Mouse (Mus musculus): ENCODE data around the gene Elk4.

Gene Elk4

DNA sequence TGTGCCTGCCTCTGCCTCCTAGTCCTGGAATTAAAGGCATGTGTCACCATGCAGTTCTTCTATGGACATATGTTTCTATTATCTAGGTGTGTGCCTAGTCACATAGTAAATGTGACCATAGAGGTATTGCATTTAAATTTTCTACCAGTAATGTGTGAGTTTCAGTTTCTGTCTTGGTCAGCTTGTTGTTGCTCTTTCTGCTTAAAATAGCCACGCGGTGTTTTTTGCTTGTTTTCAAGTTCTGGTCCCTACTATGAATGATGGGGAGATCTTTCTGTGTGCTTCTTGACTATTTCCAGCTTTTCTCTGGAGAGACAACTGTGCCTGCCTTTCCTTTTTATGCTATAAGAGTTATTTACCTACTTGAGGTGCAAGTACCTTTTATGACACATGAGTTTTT lies 4.4 kb downstream of the Elk4 start:
- intact Hi-C loops (cut with DNase I): no loop called here

DNA sequence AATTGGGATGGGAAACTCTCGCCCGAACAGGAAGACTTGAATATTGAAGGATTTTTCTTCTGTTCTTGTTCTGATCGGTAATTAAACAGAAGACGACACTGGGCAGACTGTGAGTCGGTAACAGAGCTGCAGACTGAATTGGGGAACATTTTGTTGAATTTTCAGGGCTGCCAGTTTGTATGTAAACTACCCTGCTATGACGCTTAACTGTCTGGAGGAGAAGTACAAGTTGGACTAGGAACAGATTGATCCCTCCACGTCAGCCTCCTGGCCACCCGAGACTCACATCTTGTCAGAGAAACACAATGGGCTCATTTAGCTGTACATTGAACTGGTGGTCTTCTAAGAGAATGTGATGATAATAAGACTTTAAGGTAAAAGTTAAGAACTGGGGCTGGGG lies 5.5 kb downstream of the Elk4 start:
- intact Hi-C loops (cut with DNase I): no loop called here

DNA sequence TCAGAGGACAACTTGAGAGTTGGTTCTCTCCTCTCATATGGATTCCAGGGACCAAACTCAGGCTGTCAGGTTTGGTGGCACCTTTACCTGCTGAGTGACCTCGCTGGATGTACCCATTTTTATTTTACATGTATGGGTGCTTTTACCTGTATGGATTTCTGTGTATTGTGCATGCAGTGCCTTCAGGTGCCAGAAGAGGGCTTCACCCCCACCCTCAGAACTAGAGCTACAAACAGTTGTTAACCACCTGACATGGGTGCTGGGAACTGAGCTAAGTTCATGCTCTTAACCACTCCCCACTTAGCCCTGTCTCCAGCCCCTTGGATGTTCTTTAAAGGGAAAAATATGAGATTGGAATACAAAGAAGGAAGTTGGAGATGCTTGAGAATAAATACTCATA lies 7.4 kb downstream of the Elk4 start:
- intact Hi-C loops (cut with DNase I): no loop called here

DNA sequence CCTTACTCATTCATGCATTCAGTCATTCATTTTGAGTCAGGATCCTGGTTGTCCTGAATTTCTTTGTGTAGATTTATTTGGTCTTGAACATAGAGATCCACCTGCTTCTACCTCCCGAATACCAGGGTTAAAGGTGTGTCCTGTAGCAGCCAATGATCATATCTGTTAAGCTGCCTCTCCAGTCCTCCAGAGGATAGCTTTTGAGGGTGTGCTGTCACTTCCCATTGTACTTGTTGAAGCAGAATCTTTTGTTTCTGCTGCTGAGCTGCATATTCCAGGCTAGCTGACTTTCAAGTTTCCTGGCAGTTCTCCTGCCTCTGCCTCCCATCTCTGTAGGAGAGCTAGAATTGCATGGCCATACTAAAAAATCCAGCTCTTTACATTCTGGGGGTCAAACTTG lies 9.3 kb downstream of the Elk4 start:
- intact Hi-C loops (cut with DNase I): no loop called here

DNA sequence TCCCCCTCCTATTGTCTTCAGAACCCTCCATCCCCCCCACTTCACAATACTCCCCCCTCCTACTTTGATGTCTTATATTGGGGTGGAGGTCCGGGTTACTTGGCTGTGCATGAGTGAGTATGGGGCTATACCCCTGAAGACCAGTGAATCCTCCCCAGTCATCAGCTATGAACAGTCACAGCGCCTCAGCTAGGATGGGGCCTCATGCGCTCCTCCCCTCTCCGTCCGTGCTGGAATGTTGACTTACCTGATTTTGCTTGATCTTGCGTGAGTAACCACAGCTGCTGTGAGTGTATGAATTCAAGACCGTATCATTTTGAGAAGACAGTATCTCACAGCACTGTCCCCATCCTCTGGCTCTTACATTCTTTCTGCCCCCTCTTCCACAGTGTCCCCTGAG lies 12.5 kb downstream of the Elk4 start:
- intact Hi-C loops (cut with DNase I): no loop called here

DNA sequence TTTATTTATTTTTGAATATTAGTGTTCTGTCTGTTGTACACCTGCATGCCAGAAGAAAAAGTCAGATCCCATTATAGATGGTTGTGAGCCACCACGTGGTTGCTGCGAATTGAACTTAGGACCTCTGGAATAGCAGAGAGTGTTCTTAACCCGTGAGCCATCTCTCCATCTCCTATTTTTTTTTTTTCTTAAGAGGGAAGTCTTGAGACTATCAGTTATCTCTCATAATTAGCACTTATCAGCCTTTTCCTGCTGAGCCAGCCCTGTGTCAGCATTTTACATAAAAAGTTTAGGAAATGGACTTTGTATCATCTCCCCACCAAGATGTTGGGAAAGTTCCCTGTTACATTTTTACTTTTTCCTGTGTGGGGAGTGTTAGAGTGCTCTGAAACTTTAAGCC lies 14.7 kb downstream of the Elk4 start:
- intact Hi-C loops (cut with DNase I): no loop called here

DNA sequence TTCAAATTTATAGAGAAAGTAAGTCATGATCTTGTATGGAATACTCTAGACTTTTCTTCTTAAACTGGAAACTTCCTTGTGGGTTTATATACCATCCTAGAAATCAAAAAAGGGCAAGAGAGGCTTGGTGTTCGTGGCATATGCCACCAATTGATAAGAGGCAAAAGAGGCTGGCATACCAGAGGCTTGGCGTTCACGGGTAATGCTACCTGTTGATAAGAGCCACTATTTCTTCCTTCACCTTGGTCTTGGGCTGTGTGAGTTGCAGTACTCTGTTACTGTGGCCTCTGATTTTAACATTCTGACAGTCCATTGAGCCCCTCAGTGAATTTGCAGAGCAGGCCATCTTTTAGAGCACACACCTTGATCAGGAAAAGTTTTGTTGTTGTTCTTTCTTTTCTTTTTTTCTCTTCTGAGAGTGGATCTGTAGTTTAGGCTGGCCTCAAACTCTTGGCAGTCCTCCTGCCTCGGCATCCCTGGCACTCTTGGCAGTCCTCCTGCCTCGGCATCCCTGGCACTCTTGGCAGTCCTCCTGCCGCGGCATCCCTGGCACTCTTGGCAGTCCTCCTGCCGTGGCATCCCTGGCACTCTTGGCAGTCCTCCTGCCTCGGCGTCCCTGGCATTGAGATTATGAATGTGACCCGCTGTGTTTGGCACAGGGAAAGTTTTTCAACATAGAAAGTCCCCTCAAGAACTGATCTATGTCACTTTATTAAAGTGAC lies 19.7 kb downstream of the Elk4 start:
- intact Hi-C loops (cut with DNase I): no loop called here

DNA sequence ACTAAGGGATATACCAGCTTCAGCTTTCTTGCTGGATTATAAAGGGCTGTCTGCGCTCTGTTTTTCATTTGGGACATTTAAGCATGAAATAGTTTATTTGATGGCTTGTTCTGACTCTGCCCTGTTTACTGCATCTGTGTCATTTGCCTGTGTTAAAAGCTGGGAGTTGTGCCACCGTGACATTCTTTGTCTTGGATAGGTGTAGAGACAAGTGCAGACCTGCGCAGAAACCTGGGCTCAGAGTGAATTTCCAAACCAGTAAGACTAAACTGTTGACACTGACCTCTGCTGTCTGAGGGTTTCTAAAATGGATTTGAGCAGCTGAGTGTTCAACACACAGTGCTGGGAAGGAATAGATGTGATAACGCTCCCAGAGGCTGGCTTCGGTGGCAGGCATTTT lies 20.6 kb downstream of the Elk4 start:
- intact Hi-C loops (cut with DNase I): no loop called here

DNA sequence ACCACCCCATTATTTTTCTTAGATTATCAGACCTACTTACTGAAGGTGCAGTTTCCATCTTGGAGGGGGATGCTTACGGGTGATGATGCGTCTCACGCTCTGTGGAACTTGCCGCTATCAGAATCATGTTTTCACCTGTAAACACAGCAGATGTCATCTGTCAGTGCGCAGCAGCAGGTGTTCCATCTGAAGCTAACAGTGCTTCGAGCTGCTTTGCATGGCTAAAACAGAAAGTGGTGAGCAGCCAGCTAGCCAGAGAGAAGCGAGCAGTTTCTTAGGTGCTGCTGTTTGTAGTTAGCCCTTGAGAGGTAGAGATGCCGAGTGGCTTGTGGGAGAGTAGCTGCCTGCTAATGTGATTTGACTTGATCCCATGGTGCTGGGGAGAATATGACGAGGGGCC lies 21.0 kb downstream of the Elk4 start:
- intact Hi-C loops (cut with DNase I): no loop called here

DNA sequence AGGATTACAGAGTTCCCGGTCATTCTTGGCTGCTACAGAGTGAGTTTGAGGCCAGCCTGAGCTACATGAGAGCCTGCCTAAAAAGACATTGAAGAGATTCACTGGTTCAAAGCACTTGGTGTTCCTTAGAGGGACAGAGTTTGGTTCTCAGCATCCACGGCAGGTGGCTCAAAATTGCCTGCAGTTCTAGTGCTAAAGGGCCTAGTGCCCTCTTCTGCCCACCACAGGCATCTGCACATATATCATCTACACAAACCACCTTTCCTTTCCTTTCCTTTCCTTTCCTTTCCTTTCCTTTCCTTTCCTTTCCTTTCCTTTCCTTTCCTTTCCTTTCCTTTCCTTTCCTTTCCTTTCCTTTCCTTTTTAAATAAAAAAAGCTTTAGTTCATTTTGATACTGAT lies 23.2 kb downstream of the Elk4 start:
- intact Hi-C loops (cut with DNase I): no loop called here

DNA sequence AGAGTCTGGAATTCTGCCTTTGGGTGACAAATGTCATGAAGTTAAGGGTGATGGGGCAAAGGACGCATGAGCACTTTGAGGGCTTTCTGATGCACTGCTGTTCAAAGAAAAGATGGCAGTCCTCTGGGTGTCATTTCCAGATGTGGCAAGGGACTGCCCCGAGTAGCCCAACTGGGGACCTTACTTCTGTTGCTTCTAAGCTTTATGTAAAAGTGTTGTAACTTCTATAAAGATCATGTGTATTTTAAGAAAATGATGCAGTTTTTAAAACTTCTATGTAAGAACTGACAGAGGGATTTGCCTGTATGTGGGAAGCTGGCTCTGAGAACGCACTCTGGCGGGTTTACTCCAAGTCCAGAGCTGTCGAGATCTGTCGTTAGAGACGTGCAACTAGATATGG lies 24.8 kb downstream of the Elk4 start:
- intact Hi-C loops (cut with DNase I): no loop called here

DNA sequence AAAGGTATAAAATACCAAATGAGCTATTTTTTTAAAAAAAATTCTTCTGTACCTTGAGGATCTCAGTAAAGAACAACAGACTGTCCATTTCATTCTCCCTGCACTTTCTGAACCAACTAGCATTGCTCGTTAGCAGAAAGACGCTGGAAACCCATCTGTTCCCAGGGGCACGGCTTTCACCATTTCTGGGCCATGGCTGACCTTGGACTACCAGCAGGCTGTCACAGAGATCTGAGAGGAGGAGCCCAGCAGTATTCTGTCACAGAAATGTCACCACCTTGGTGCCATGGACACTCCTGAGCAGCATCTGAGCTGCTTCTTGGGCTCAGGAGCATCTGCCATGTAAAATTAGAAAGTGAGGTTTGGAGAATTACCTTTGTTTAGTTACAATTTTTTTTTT lies 30.3 kb downstream of the Elk4 start:
- intact Hi-C loops (cut with DNase I): no loop called here

DNA sequence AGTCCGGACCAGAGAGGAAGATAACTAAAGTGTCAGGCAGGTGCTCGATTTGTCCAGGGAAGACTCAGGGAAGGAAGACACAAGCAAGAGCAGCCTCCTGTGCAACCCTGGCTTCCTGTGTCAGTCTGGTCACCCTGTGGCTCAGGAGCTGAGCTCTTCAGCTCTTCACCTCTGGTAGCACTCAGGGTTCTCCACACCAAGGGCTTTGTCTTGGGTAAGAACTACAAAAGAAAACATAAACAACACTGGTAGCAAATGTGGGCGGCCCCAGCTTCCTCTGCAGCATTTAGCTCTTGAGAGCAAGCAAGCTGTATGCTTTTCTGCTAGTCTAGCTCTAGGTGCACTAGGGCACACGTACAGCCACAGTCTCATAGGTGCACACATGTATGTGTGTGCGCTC lies 31.3 kb downstream of the Elk4 start:
- intact Hi-C loops (cut with DNase I): no loop called here

DNA sequence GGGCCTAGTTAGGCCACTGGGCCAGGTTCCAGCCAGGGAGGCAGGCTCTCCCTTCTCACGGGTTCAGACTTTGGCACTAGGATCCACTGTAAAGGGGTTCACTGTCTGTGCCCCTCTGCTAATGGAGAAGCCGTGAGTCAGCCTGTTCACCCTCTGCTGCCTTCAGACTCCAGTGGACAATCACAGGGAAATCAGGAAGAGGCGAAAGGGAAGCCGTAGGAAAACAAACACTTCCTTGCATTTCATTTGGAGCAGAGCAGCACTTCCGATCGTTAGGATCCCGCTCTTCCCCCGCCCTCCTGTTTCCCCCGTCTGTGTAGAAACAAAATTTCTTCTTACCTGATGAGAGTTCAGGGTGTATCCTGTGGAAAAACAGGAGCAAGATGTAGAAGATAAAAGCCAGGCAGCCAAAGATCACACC lies 32.8 kb downstream of the Elk4 start:
- intact Hi-C loops (cut with DNase I): no loop called here

DNA sequence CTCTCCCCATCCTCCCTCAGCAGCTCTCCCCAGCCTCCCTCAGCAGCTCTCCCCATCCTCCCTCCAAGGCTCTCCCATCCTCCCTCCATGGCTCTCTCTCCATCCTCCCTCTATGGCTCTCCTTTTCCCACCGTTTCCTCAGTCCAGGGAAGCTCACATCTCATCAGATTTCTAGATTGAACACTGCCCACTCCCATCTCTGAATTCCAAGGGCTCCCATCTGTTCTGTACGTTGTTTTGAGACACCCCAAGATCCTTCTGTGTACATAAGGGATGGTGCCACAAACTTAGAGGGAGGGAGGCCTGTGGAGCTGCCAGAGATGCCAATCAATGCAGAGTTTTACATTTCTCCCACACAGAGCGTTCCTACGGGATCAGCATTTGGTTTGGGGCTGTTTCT lies 36.4 kb downstream of the Elk4 start:
- intact Hi-C loops (cut with DNase I): loop anchor here (2.0 kb wide), 1 partner anchor 49 kb away; no protein-coding TSS in a partner anchor

DNA sequence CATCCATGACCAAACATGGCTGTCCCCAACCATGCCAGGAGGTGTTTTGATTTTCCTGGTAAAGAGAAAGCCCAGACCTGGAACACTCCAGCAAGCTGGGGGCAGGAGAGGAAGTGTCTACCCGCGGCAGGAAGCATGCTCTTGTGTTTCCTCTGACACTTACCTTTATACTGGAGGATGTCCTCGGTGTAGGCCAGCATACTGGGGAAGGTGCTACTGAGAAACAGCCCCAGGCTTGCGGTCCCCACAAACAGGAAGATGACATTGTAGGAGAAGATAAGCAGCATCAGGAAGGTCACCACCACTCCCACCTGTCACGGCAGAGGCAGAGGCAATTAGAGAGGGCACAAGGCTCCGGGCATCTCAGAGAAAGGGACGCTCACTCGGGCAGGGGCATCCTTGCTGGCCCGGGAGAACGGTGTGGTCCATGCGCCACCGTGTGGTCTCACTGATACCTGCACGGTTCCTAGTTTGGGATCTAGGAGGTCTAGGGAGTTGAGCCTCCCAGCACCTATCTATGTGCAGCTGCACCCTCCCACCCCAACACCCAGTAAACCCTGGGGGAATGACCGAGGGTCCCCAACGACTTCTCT lies 38.8 kb downstream of the Elk4 start:
- intact Hi-C loops (cut with DNase I): loop anchor here (1.0 kb wide), 1 partner anchor 109 kb away; no protein-coding TSS in a partner anchor

DNA sequence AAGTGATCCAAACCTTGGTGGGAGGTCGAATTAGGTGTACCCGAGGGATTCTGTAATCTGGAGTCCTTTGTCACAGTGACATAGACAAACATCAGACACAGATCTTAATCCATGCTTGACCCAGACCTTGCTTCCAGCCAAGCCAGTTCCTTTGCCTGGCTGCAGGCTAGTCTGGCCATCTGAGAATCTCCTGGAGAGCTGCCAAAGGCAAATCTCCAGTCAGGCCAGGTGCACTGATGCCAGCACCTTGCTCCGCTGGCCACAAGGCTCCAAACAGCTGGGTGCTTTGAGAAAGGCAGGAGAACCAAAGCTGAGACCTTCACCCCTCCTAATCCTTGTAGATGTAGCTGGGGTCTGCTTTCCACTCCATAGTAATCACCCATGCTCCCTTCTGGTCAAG lies 44.3 kb downstream of the Elk4 start:
- intact Hi-C loops (cut with DNase I): no loop called here

DNA sequence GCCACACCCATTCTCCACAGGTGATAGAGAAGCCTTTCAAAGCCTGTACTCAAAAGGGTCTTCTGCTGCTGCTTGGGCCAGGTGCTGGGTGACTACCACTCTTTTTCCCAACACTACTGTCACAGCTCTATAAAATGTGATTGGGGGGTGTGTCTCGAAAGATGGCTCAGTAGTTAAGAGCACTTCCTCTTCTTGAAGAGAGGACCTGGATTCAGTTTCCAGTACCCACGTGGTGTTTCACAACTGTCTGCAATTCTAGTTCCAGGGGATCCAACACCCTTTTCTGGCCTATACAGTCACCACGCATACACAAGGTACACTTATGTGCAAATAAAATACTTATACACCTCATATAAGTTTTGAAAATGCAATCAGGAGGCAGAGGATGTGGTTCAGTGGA lies 47.0 kb downstream of the Elk4 start:
- intact Hi-C loops (cut with DNase I): no loop called here

DNA sequence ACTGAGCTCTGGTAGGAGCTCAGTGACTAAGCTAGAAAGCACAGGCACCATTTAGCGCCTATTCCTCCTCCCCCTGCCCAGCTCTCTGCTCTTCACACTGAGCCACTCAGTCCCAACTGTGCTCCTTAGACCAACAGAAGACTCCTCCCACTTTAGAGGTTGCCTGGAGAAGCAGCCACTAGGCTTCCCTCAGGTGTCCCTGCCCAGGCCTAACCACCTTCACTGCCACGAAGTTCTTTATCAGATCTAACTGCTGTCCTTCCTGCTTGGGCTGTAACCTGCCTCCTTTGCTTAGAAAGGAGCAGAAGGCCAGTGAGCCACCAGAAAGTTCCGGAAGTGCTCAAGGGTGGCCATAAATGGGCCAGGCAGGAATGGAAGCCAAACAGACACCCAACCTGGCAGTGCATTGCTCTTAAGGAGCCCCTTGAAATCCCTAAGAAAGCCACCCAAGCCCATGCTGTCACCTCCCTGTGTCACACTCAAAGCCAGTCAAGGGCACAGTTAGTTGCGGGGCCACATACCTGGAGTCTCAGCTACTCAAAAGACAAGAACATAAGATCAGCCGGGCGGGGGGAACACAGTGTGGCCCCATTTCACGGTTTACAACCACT lies 47.8 kb downstream of the Elk4 start:
- intact Hi-C loops (cut with DNase I): no loop called here

DNA sequence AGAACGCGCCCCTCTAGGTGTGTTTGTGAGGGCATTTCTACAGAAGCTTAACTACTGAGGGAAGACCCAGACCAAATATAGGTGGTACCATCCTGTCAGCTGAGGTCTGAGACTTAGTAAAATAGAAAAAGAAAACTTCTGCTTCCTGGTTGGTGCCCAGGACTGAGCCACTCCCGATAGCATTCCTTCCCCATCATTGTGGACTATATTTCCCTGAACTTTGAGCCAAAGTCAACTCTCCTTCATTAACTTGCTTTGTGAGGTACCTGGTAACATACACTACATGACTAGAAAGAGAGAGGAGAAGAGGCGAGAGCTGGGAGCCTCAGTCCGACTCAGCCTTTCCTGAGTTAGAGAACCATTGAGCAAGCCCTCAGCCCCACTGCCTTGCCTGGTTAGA lies 51.2 kb downstream of the Elk4 start:
- intact Hi-C loops (cut with DNase I): no loop called here

DNA sequence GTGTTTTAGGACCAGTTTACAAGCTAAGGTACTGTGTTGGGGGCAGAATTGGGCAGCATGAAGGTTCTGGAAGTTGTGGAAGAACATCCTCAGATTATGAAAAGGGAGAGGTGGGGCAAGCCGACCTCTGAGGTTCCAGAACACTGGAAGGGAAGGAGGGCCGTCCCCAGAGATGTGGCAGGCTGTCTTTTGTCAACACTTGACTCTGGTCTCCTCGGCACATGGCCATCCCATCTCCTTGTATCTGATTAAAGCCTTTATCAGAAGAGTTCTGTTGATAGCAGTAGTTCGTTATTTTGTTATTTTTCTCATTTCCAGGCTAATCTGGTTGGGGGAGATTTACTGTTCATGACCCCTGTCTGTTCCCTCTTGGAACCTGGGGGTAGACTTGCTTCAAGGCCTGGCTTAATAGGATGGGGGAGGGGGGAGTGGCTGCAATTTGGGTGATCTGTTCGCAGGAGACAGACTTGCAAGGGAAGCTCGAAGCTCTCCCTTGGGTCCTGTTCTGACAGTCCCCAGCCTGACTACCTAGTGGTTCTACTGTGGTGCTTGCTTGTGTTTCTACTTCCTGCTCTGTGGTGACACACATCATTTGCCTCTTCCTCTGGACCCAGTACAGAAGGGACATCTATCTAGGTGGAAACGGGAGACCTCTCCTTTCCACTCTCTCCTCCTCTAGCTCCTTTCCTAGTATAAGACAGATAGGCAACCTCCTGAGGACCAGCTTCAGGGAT lies 52.8 kb downstream of the Elk4 start:
- intact Hi-C loops (cut with DNase I): no loop called here
